Mouse (Mus musculus) bone marrow macrophage, adult 2 months (primary cell): ENCODE measurements at regions not wholly inside any gene's neighbourhood (a gene's known extent, or its start where the extent isn't known, plus 50 kb on each side); places are given as distances from the start of the nearest gene placed in this dataset.

Experiments
- CTCF ChIP-seq: IDR thresholded peaks from 2 replicates; pipeline ENCODE4 v1.5.1; 2012; ENCODE audit warnings: low read depth, mild to moderate bottlenecking, low read length, moderate library complexity
- POLR2A ChIP-seq: IDR thresholded peaks from 2 replicates; pipeline ENCODE4 v1.6.1; 2012; ENCODE audit warnings: mild to moderate bottlenecking, low read depth, low read length, borderline replicate concordance

- TF ChIP-seq CTCF (no peak), POLR2A (no peak)
Measured at GRCm38 (mm10) chr1:152165490-152165905, 75.6 kb upstream of the 1700025G04Rik start.
